Mouse (Mus musculus) liver, postnatal 0 days (tissue): ENCODE results near the gene Tbx19. TPM values are rescaled to one million over a fixed set of nuclear protein-coding genes. Genes with fewer than 3 reads are reported as not detected.

Experiments used
- ATAC-seq: fragments of 200-750 bp; cut with Nextera tagmentation; 2 replicates; pipeline ENCODE4 v1.8.0; 2017; ENCODE audit warnings: mild to moderate bottlenecking, moderate library complexity
- DNase-seq: peaks from one replicate; pipeline ENCODE4 v3.0.0-alpha.2; 2016
- H3K27ac ChIP-seq: fragments of 300-500 bp; sonication (generic); 2 replicates; pipeline ENCODE4 v1.5.1; 2014; ENCODE audit warnings: antibody characterized with exemption, moderate library complexity, mild to moderate bottlenecking, low read depth
- H3K27me3 ChIP-seq: fragments of 300-500 bp; sonication (generic); 2 replicates; pipeline ENCODE4 v1.6.1; 2014; ENCODE audit warnings: low read length, control low read depth, mixed read lengths; ENCODE audit not compliant: insufficient read depth
- H3K36me3 ChIP-seq: fragments of 300-500 bp; sonication (generic); replicated peaks from 2 replicates; pipeline ENCODE4 v1.6.1; 2014; ENCODE audit warnings: mild to moderate bottlenecking, control low read depth, low read length, moderate library complexity, mixed read lengths; ENCODE audit not compliant: insufficient read depth
- H3K4me1 ChIP-seq: fragments of 300-500 bp; sonication (generic); 2 replicates; pipeline ENCODE4 v1.6.1; 2014; ENCODE audit warnings: antibody characterized with exemption, mild to moderate bottlenecking, control low read depth; ENCODE audit not compliant: insufficient read depth
- H3K4me2 ChIP-seq: fragments of 300-500 bp; sonication (generic); 2 replicates; pipeline ENCODE4 v1.6.1; 2014; ENCODE audit warnings: low read depth, mild to moderate bottlenecking, low read length, moderate library complexity, mixed read lengths
- H3K4me3 ChIP-seq: fragments of 300-500 bp; sonication (generic); 2 replicates; pipeline ENCODE4 v1.5.1; 2014; ENCODE audit warnings: low read depth, low read length
- H3K9ac ChIP-seq: fragments of 300-500 bp; sonication (generic); replicated peaks from 2 replicates; pipeline ENCODE4 v1.6.1; 2014; ENCODE audit warnings: mild to moderate bottlenecking, moderate library complexity
- H3K9me3 ChIP-seq: fragments of 300-500 bp; sonication (generic); 2 replicates; pipeline ENCODE4 v1.6.1; 2016; ENCODE audit warnings: mild to moderate bottlenecking, control low read depth, low read length, mixed read lengths
- CTCF ChIP-seq: sonication (generic); IDR thresholded peaks from 2 replicates; pipeline ENCODE4 v1.5.1; 2016; ENCODE audit warnings: antibody characterized with exemption, low read depth
- EP300 ChIP-seq: IDR thresholded peaks from 2 replicates; pipeline ENCODE4 v1.6.1; 2016; ENCODE audit warnings: antibody characterized with exemption, low read depth, mild to moderate bottlenecking
- WGBS: fragments of 180-500 bp; shearing (Covaris S2); extraction: QIAGEN DNeasy Blood & Tissue Kit; methylation state at CpG from one replicate; pipeline ENCODE4 v1.1.7; 2014; ENCODE audit not compliant: insufficient replicate concordance; 5-methylcytosine and 5-hydroxymethylcytosine counted together
- polyA plus RNA-seq: library from polyadenylated mRNA; unstranded; fragments of >200 nt; fragmentation: Nextera tagmentation; extraction: Ambion mirVana; gene quantifications from 2 replicates; pipeline ENCODE4 v1.2.1, GENCODE M21; 2015

Tbx19 gene
- polyA plus RNA-seq, 1 experiment from 2014 or later, result 0.06 TPM

- H3K9me3 ChIP-seq, result no peaks in the 10 kb centered on the region
- DNase-seq (no peak), ATAC-seq (0 out of 2 replicates have a peak, but pooled peaks have one; percentile 31)
- H3K36me3 ChIP-seq, result peaks cover 24% of the 10 kb centered on the region
- H3K4me2 ChIP-seq, result no peak overlapping the region
- no peak overlapping the region for H3K27ac ChIP-seq
- no peak for TF ChIP-seq EP300
- no peak for TF ChIP-seq CTCF
- whole genome bisulfite sequencing, result 48% methylated on average over 7 of the region's 9 CpGs
- H3K27me3 ChIP-seq, result no peaks in the 10 kb centered on the region
- H3K9ac ChIP-seq, result no peak overlapping the region
- no peak overlapping the region for H3K4me3 ChIP-seq
- no peaks in the 10 kb centered on the region for H3K4me1 ChIP-seq
Measured at GRCm38 (mm10) chr1:165174059-165174616, 13.6 kb upstream of the Tbx19 start.

- no peak overlapping the region for H3K27ac ChIP-seq
- no peak overlapping the region for H3K9ac ChIP-seq
- H3K4me3 ChIP-seq, result no peak overlapping the region
- no peak overlapping the region for H3K4me2 ChIP-seq
- TF ChIP-seq EP300, result no peak
- no peak for TF ChIP-seq CTCF
- peaks cover under 1% of the 10 kb centered on the region; the same call in 1 of the 2 replicates for H3K36me3 ChIP-seq
- DNase-seq (no peak), ATAC-seq (no peak)
- H3K27me3 ChIP-seq, result no peaks in the 10 kb centered on the region
- no peaks in the 10 kb centered on the region for H3K9me3 ChIP-seq
- H3K4me1 ChIP-seq, result no peaks in the 10 kb centered on the region
- WGBS, result 82% methylated on average over 7 of the region's 8 CpGs
Measured at GRCm38 (mm10) chr1:165171277-165171676, 10.7 kb upstream of the Tbx19 start.

- DNase-seq (no peak), ATAC-seq (no peak)
- no peak overlapping the region for H3K4me3 ChIP-seq
- no peak for TF ChIP-seq EP300
- TF ChIP-seq CTCF, result no peak
- H3K4me2 ChIP-seq, result no peak overlapping the region
- no peak overlapping the region for H3K9ac ChIP-seq
- H3K4me1 ChIP-seq, result no peaks in the 10 kb centered on the region
- H3K27me3 ChIP-seq, result no peaks in the 10 kb centered on the region
- H3K9me3 ChIP-seq, result no peaks in the 10 kb centered on the region
- H3K36me3 ChIP-seq, result no peaks in the 10 kb centered on the region
- no peak overlapping the region for H3K27ac ChIP-seq
- 41% methylated on average over 5 of the region's 5 CpGs for WGBS
Measured at GRCm38 (mm10) chr1:165170157-165170556, 9.6 kb upstream of the Tbx19 start.

GRCm38 (mm10) chr1:165169462-165169861, 8.9 kb upstream of the Tbx19 start:
- ATAC-seq (no peak), DNase-seq (no peak)
- Histone ChIP-seq H3K4me2 (no peak overlapping the region), H3K9ac (no peak overlapping the region), H3K27ac (no peak overlapping the region), H3K36me3 (no peaks in the 10 kb centered on the region), H3K4me3 (no peak overlapping the region), H3K4me1 (no peaks in the 10 kb centered on the region), H3K27me3 (no peaks in the 10 kb centered on the region), H3K9me3 (no peaks in the 10 kb centered on the region)
- TF ChIP-seq EP300 (no peak), CTCF (no peak)
- 77% methylated on average over 3 of the region's 3 CpGs for WGBS

GRCm38 (mm10) chr1:165164920-165165319, 4.3 kb upstream of the Tbx19 start:
- TF ChIP-seq CTCF (no peak), EP300 (no peak)
- 80% methylated on average over 6 of the region's 6 CpGs for WGBS
- no peak for ATAC-seq

GRCm38 (mm10) chr1:165158841-165159240, 1.7 kb downstream of the Tbx19 start:
- no peaks in the 10 kb centered on the region for H3K4me1 ChIP-seq
- no peak overlapping the region for H3K9ac ChIP-seq
- no peaks in the 10 kb centered on the region for H3K36me3 ChIP-seq
- no peak for TF ChIP-seq CTCF
- TF ChIP-seq EP300, result no peak
- DNase-seq, result no peak
- no peaks in the 10 kb centered on the region for H3K27me3 ChIP-seq
- H3K4me2 ChIP-seq, result no peak overlapping the region
- ATAC-seq, result no peak
- no peak overlapping the region for H3K27ac ChIP-seq
- WGBS, result 72% methylated on average over 10 of the region's 10 CpGs
- no peak overlapping the region for H3K4me3 ChIP-seq
- no peaks in the 10 kb centered on the region for H3K9me3 ChIP-seq

More at GRCm38 (mm10) chr1:165164920-165165319, 4.3 kb upstream of the Tbx19 start:
- Histone ChIP-seq H3K36me3 (no peaks in the 10 kb centered on the region), H3K9ac (no peak overlapping the region), H3K4me1 (no peaks in the 10 kb centered on the region), H3K9me3 (no peaks in the 10 kb centered on the region), H3K27me3 (no peaks in the 10 kb centered on the region), H3K27ac (no peak overlapping the region), H3K4me2 (no peak overlapping the region), H3K4me3 (no peak overlapping the region)
- no peak for DNase-seq
